Mouse (Mus musculus): ENCODE measurements around the gene Urah.

DNA sequence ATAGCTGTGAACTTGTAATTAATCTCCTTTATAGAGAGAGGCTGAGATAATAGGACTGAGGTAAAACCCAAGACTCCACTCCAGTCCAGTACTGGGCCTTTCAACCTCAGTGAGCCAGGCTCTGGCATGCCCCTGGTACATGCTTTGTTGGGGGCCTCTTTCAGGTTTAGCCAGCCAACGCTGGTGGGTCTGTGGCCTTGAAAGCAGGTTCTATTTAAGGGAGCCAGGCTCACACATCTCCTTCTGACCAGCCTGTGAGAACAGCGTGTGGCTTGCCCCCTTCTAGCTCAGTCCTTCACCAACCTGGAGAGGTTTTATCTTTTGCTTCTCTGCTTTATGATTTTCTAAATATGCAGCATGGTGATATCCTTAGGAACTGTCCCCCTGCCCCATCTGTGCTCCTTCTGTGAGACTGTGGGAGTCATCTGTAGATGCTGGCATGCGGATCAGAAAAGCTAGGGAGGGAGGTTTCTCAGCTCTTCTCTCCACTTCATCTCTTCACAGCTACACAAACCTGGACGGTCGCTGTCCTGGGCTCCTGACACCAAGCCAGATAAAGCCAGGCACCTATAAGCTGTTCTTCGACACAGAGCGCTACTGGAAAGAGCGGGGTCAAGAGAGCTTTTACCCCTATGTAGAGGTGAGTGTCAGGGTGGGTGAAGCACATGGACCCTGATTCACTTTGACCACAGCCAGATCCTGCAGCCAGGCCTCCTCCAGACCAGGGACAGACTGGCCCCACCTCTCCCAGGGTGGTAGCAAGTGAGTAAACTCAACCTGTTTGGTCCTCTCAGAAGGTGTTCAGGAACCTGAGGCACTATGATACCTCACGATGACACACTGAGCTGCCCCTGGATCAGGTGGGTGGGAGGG is 1.7 kb downstream of the Urah start:
- TF ChIP-seq CTCF (IDR thresholded peaks at IDR 0.05; ENCODE audit: insufficient read depth, low read depth, low read length), result no peak
- TF ChIP-seq POLR2A (IDR thresholded peaks at IDR 0.05; ENCODE audit: insufficient read depth, low read depth, low read length), result no peak

All from olfactory bulb, adult 2 months (tissue).